In genomic region chr14:57398065-57398757, GRCm38 (mm10) we compare ENCODE assay signal across 7 mouse cellular contexts. TPM values are rescaled to one million over a fixed set of nuclear protein-coding genes. Genes with fewer than 3 reads are reported as not detected.
DNase-seq lines count a peak whose midpoint lies in the region; ATAC-seq and TF ChIP-seq lines count a peak whose summit lies in the region.

Gene Cryl1 (minus strand): TSS chr14:57398529.

- intact Hi-C loops in left cerebral cortex, postnatal 4 days (cut with DNase I): no loop called here

- peak within 1 kb of the TSS; percentile 78 for H3K4me3 ChIP-seq in embryonic facial prominence, embryonic 10.5 days
- H3K4me3 ChIP-seq in intestine, postnatal 0 days (ENCODE audit: low read depth, low read length): peak within 1 kb of the TSS; percentile 68
- H3K4me3 ChIP-seq in midbrain, embryonic 12.5 days: peak within 1 kb of the TSS; percentile 57
- peak within 1 kb of the TSS; percentile 92 for H3K4me3 ChIP-seq in small intestine, adult 2 months (ENCODE audit: low read depth, low read length)

- peaks cover 16% of the 10 kb centered on the region for H3K4me1 ChIP-seq in embryonic facial prominence, embryonic 10.5 days
- no peaks in the 10 kb centered on the region for H3K4me1 ChIP-seq in intestine, postnatal 0 days (replicated peaks; ENCODE audit: control insufficient read depth, insufficient read depth, low read length)
- peaks cover 3% of the 10 kb centered on the region; the same call in 1 of the 2 replicates for H3K4me1 ChIP-seq in midbrain, embryonic 12.5 days
- H3K4me1 ChIP-seq in small intestine, adult 2 months (ENCODE audit: control insufficient read depth, insufficient read depth, insufficient read length, low read length): peaks cover 7% of the 10 kb centered on the region; the same call in 1 of the 2 replicates

- peak; percentile 96 for TF ChIP-seq POLR2A in small intestine, adult 2 months (IDR thresholded peaks at IDR 0.05; ENCODE audit: low read depth, low read length)

- DNase-seq in adrenal gland, postnatal 10 days: peak; percentile 98
- DNase-seq in embryonic facial prominence, embryonic 10.5 days (ENCODE audit: low spot score): peak; percentile 96
- DNase-seq in gonadal fat pad, adult 2 months (ENCODE audit: low read depth): peak; percentile 65
- peak; percentile 94 for DNase-seq in left cerebral cortex, postnatal 4 days

- 3% methylated on average over 43 of the region's 43 CpGs for WGBS in embryonic facial prominence, embryonic 10.5 days
- WGBS in intestine, postnatal 0 days: 3% methylated on average over 43 of the region's 43 CpGs
- WGBS in midbrain, embryonic 12.5 days: 2% methylated on average over 43 of the region's 43 CpGs
- WGBS in small intestine, adult 2 months: 1% methylated on average over 43 of the region's 43 CpGs

- peak; percentile 97 for ATAC-seq in intestine, postnatal 0 days
- ATAC-seq in midbrain, embryonic 12.5 days (ENCODE audit: low FRiP score, low read depth): peak; percentile 100

- peaks cover 34% of the 10 kb centered on the region for H3K27me3 ChIP-seq in embryonic facial prominence, embryonic 10.5 days (replicated peaks; ENCODE audit: low read depth, poor library complexity, severe bottlenecking)
- no peaks in the 10 kb centered on the region for H3K27me3 ChIP-seq in intestine, postnatal 0 days (replicated peaks; ENCODE audit: control insufficient read depth, insufficient read depth, low read length)
- H3K27me3 ChIP-seq in midbrain, embryonic 12.5 days: peaks cover 25% of the 10 kb centered on the region
- H3K27me3 ChIP-seq in small intestine, adult 2 months (ENCODE audit: control insufficient read depth, insufficient read depth, low read length): no peaks in the 10 kb centered on the region

- H3K9ac ChIP-seq in intestine, postnatal 0 days (ENCODE audit: low read depth, low read length): peak within 1 kb of the TSS; percentile 79
- peak within 1 kb of the TSS; percentile 59 for H3K9ac ChIP-seq in midbrain, embryonic 12.5 days (replicated peaks)

- H3K27ac ChIP-seq in embryonic facial prominence, embryonic 10.5 days (replicated peaks): peak within 1 kb of the TSS; percentile 85
- peak within 1 kb of the TSS; percentile 95 for H3K27ac ChIP-seq in intestine, postnatal 0 days (ENCODE audit: low read depth, low read length)
- H3K27ac ChIP-seq in midbrain, embryonic 12.5 days (replicated peaks): no peak within 1 kb of the TSS
- H3K27ac ChIP-seq in small intestine, adult 2 months (ENCODE audit: insufficient read depth, low read depth, low read length): peak within 1 kb of the TSS; percentile 93

- no peak for TF ChIP-seq CTCF in intestine, postnatal 0 days (IDR thresholded peaks at IDR 0.05; ENCODE audit: low read depth)
- TF ChIP-seq CTCF in small intestine, adult 2 months (IDR thresholded peaks at IDR 0.05; ENCODE audit: extremely low read depth, insufficient read length, insufficient replicate concordance, low read depth, low read length): no peak

- H3K4me2 ChIP-seq in intestine, postnatal 0 days (replicated peaks; ENCODE audit: low read depth): peak within 1 kb of the TSS; percentile 87
- H3K4me2 ChIP-seq in midbrain, embryonic 12.5 days (replicated peaks): peak within 1 kb of the TSS; percentile 74

- no peaks in the 10 kb centered on the region for H3K9me3 ChIP-seq in embryonic facial prominence, embryonic 10.5 days
- no peaks in the 10 kb centered on the region for H3K9me3 ChIP-seq in intestine, postnatal 0 days (ENCODE audit: control insufficient read depth)
- no peaks in the 10 kb centered on the region for H3K9me3 ChIP-seq in midbrain, embryonic 12.5 days

- no peaks in the 10 kb centered on the region for H3K36me3 ChIP-seq in embryonic facial prominence, embryonic 10.5 days (replicated peaks)
- H3K36me3 ChIP-seq in intestine, postnatal 0 days (ENCODE audit: control insufficient read depth, insufficient read depth): no peaks in the 10 kb centered on the region
- no peaks in the 10 kb centered on the region for H3K36me3 ChIP-seq in midbrain, embryonic 12.5 days
- no peaks in the 10 kb centered on the region for H3K36me3 ChIP-seq in small intestine, adult 2 months (ENCODE audit: control insufficient read depth, insufficient read depth, low read length)

RNA-seq across cellular contexts. Expression of gene Cryl1, which starts in this region (rescaled TPM):
- 10 to 100 TPM; 18.7 to 19.6 TPM for total RNA-seq in adrenal gland, postnatal 10 days (2021)
- 8.0 and 9.2 TPM in 2 replicates for polyA plus RNA-seq in embryonic facial prominence, embryonic 10.5 days (2016; fragmentation: Nextera tagmentation; extraction: Ambion mirVana)
- polyA plus RNA-seq in gonadal fat pad, adult 2 months (2012; rRNA removed): 62.2 and 70.3 TPM in 2 replicates
- polyA plus RNA-seq in intestine, postnatal 0 days (2015; fragmentation: Nextera tagmentation; extraction: Ambion mirVana): 153 and 173 TPM in 2 replicates
- total RNA-seq in left cerebral cortex, postnatal 4 days (2021): 10 to 100 TPM; 15.0 to 16.6 TPM
- 7.1 and 10.8 TPM in 2 replicates for polyA plus RNA-seq in midbrain, embryonic 12.5 days (2016; fragmentation: Nextera tagmentation; extraction: Ambion mirVana)
- polyA plus RNA-seq in small intestine, adult 2 months (2012; rRNA removed): 124 and 167 TPM in 2 replicates
